Mouse (Mus musculus): Measurements from ENCODE around the gene Elac2. TPM values are rescaled to one million over a fixed set of nuclear protein-coding genes. Genes with fewer than 3 reads are reported as not detected.
A peak's percentile ranks its signal among the peaks of the same experiment; 100 is the strongest.

Elac2 gene
- polyA plus RNA-seq, 1 experiment from 2014 or later, result 35.5 TPM

- Histone ChIP-seq H3K27me3 (peaks cover 10% of the 10 kb centered on the region), H3K27ac (replicated peaks) (no peak overlapping the region), H3K4me3 (no peak overlapping the region), H3K36me3 (no peaks in the 10 kb centered on the region), H3K4me1 (peaks cover 4% of the 10 kb centered on the region; the same call in 1 of the 2 replicates), H3K9me3 (no peaks in the 10 kb centered on the region), H3K4me2 (replicated peaks) (no peak overlapping the region), H3K9ac (replicated peaks) (no peak overlapping the region)
- 78% methylated on average over 2 of the region's 2 CpGs for WGBS
- ATAC-seq (ENCODE audit: low FRiP score, low read depth), result no peak
These were observed 6.4 kb upstream of the Elac2 start for GRCm38 (mm10) chr11:64972418-64972817.

GRCm38 (mm10) chr11:64979489-64979845, 629 bp downstream of the Elac2 start:
- H3K4me2 ChIP-seq (replicated peaks), result peak overlapping the region; percentile 92
- H3K9me3 ChIP-seq, result no peaks in the 10 kb centered on the region
- peak overlapping the region; percentile 81 for H3K9ac ChIP-seq (replicated peaks)
- no peak for ATAC-seq (ENCODE audit: low FRiP score, low read depth)
- WGBS, result 11% methylated on average over 9 of the region's 9 CpGs
- peaks cover 15% of the 10 kb centered on the region for H3K4me1 ChIP-seq
- peaks cover 37% of the 10 kb centered on the region for H3K36me3 ChIP-seq
- H3K27ac ChIP-seq (replicated peaks), result no peak overlapping the region
- H3K4me3 ChIP-seq, result peak overlapping the region; percentile 94
- H3K27me3 ChIP-seq, result no peaks in the 10 kb centered on the region

GRCm38 (mm10) chr11:64988556-64988955, 9.7 kb downstream of the Elac2 start:
- Histone ChIP-seq H3K4me1 (no peaks in the 10 kb centered on the region), H3K36me3 (peaks cover 91% of the 10 kb centered on the region), H3K4me3 (no peak overlapping the region), H3K27me3 (no peaks in the 10 kb centered on the region), H3K4me2 (replicated peaks) (no peak overlapping the region), H3K27ac (replicated peaks) (no peak overlapping the region), H3K9me3 (no peaks in the 10 kb centered on the region), H3K9ac (replicated peaks) (no peak overlapping the region)
- WGBS, result 89% methylated on average over 2 of the region's 2 CpGs
- no peak for ATAC-seq (ENCODE audit: low FRiP score, low read depth)

- Histone ChIP-seq H3K36me3 (peaks cover 92% of the 10 kb centered on the region), H3K4me1 (no peaks in the 10 kb centered on the region), H3K27me3 (no peaks in the 10 kb centered on the region), H3K9ac (replicated peaks) (no peak overlapping the region), H3K4me2 (replicated peaks) (no peak overlapping the region), H3K27ac (replicated peaks) (no peak overlapping the region), H3K9me3 (no peaks in the 10 kb centered on the region), H3K4me3 (no peak overlapping the region)
- no peak for ATAC-seq (ENCODE audit: low FRiP score, low read depth)
- WGBS, result 96% methylated on average over 3 of the region's 3 CpGs
These were observed 19.6 kb downstream of the Elac2 start for GRCm38 (mm10) chr11:64998439-64998838.

GRCm38 (mm10) chr11:64999685-65000084, 20.8 kb downstream of the Elac2 start:
- no peaks in the 10 kb centered on the region for H3K27me3 ChIP-seq
- no peak overlapping the region for H3K4me2 ChIP-seq (replicated peaks)
- no peak for ATAC-seq (ENCODE audit: low FRiP score, low read depth)
- 88% methylated on average over 5 of the region's 5 CpGs for WGBS
- H3K36me3 ChIP-seq, result peaks cover 87% of the 10 kb centered on the region
- no peak overlapping the region for H3K9ac ChIP-seq (replicated peaks)
- no peaks in the 10 kb centered on the region for H3K4me1 ChIP-seq
- no peaks in the 10 kb centered on the region for H3K9me3 ChIP-seq
- no peak overlapping the region for H3K4me3 ChIP-seq
- H3K27ac ChIP-seq (replicated peaks), result no peak overlapping the region

GRCm38 (mm10) chr11:65001729-65002128, 22.9 kb downstream of the Elac2 start:
- H3K27me3 ChIP-seq, result no peaks in the 10 kb centered on the region
- no peaks in the 10 kb centered on the region for H3K4me1 ChIP-seq
- no peak for ATAC-seq (ENCODE audit: low FRiP score, low read depth)
- no peak overlapping the region for H3K4me3 ChIP-seq
- H3K27ac ChIP-seq (replicated peaks), result no peak overlapping the region
- peaks cover 77% of the 10 kb centered on the region for H3K36me3 ChIP-seq
- no peaks in the 10 kb centered on the region for H3K9me3 ChIP-seq
- no peak overlapping the region for H3K4me2 ChIP-seq (replicated peaks)
- H3K9ac ChIP-seq (replicated peaks), result no peak overlapping the region
- WGBS, result 93% methylated on average over 14 of the region's 14 CpGs

GRCm38 (mm10) chr11:65003611-65004010, 24.8 kb downstream of the Elac2 start:
- Histone ChIP-seq H3K4me1 (no peaks in the 10 kb centered on the region), H3K27me3 (no peaks in the 10 kb centered on the region), H3K4me2 (replicated peaks) (no peak overlapping the region), H3K9ac (replicated peaks) (no peak overlapping the region), H3K9me3 (no peaks in the 10 kb centered on the region), H3K36me3 (peaks cover 58% of the 10 kb centered on the region), H3K27ac (replicated peaks) (no peak overlapping the region), H3K4me3 (no peak overlapping the region)
- WGBS, result 91% methylated on average over 5 of the region's 5 CpGs
- no peak for ATAC-seq (ENCODE audit: low FRiP score, low read depth)

- 93% methylated on average over 3 of the region's 3 CpGs for WGBS
- no peak for ATAC-seq (ENCODE audit: low FRiP score, low read depth)
- no peak overlapping the region for H3K9ac ChIP-seq (replicated peaks)
- no peaks in the 10 kb centered on the region for H3K4me1 ChIP-seq
- H3K36me3 ChIP-seq, result peaks cover 46% of the 10 kb centered on the region
- no peak overlapping the region for H3K4me2 ChIP-seq (replicated peaks)
- no peaks in the 10 kb centered on the region for H3K27me3 ChIP-seq
- no peak overlapping the region for H3K27ac ChIP-seq (replicated peaks)
- no peaks in the 10 kb centered on the region for H3K9me3 ChIP-seq
- H3K4me3 ChIP-seq, result no peak overlapping the region
These were observed 26.0 kb downstream of the Elac2 start for GRCm38 (mm10) chr11:65004836-65005235.

- H3K4me2 ChIP-seq (replicated peaks), result no peak overlapping the region
- H3K9ac ChIP-seq (replicated peaks), result no peak overlapping the region
- no peaks in the 10 kb centered on the region for H3K27me3 ChIP-seq
- no peak overlapping the region for H3K4me3 ChIP-seq
- peaks cover 35% of the 10 kb centered on the region for H3K36me3 ChIP-seq
- no peak for ATAC-seq (ENCODE audit: low FRiP score, low read depth)
- no peaks in the 10 kb centered on the region for H3K9me3 ChIP-seq
- WGBS, result 89% methylated on average over 4 of the region's 4 CpGs
- H3K4me1 ChIP-seq, result no peaks in the 10 kb centered on the region
- no peak overlapping the region for H3K27ac ChIP-seq (replicated peaks)
These were observed 27.2 kb downstream of the Elac2 start for GRCm38 (mm10) chr11:65006047-65006446.

GRCm38 (mm10) chr11:65013906-65014305, 35.1 kb downstream of the Elac2 start:
- Histone ChIP-seq H3K27ac (replicated peaks) (no peak overlapping the region), H3K27me3 (no peaks in the 10 kb centered on the region), H3K4me2 (replicated peaks) (no peak overlapping the region), H3K9me3 (no peaks in the 10 kb centered on the region), H3K4me1 (no peaks in the 10 kb centered on the region), H3K36me3 (no peaks in the 10 kb centered on the region), H3K4me3 (no peak overlapping the region), H3K9ac (replicated peaks) (no peak overlapping the region)
- WGBS, result 73% methylated on average over 6 of the region's 6 CpGs
- ATAC-seq (ENCODE audit: low FRiP score, low read depth), result no peak

- Histone ChIP-seq H3K4me2 (replicated peaks) (no peak overlapping the region), H3K9me3 (no peaks in the 10 kb centered on the region), H3K27me3 (no peaks in the 10 kb centered on the region), H3K36me3 (no peaks in the 10 kb centered on the region), H3K9ac (replicated peaks) (no peak overlapping the region), H3K27ac (replicated peaks) (no peak overlapping the region), H3K4me3 (no peak overlapping the region), H3K4me1 (no peaks in the 10 kb centered on the region)
- WGBS, result 86% methylated on average over 1 of the region's 1 CpGs
- no peak for ATAC-seq (ENCODE audit: low FRiP score, low read depth)
These were observed 37.9 kb downstream of the Elac2 start for GRCm38 (mm10) chr11:65016754-65017153.

GRCm38 (mm10) chr11:65020744-65021143, 41.9 kb downstream of the Elac2 start:
- H3K27ac ChIP-seq (replicated peaks), result no peak overlapping the region
- no peak overlapping the region for H3K4me2 ChIP-seq (replicated peaks)
- H3K4me3 ChIP-seq, result no peak overlapping the region
- 86% methylated on average over 4 of the region's 4 CpGs for WGBS
- ATAC-seq (ENCODE audit: low FRiP score, low read depth), result no peak
- H3K9me3 ChIP-seq, result no peaks in the 10 kb centered on the region
- no peaks in the 10 kb centered on the region for H3K36me3 ChIP-seq
- H3K4me1 ChIP-seq, result no peaks in the 10 kb centered on the region
- no peak overlapping the region for H3K9ac ChIP-seq (replicated peaks)
- H3K27me3 ChIP-seq, result no peaks in the 10 kb centered on the region

GRCm38 (mm10) chr11:65022771-65023170, 43.9 kb downstream of the Elac2 start:
- Histone ChIP-seq H3K27ac (replicated peaks) (no peak overlapping the region), H3K27me3 (no peaks in the 10 kb centered on the region), H3K4me3 (no peak overlapping the region), H3K9ac (replicated peaks) (no peak overlapping the region), H3K4me2 (replicated peaks) (no peak overlapping the region), H3K9me3 (no peaks in the 10 kb centered on the region), H3K4me1 (no peaks in the 10 kb centered on the region), H3K36me3 (no peaks in the 10 kb centered on the region)
- no peak for ATAC-seq (ENCODE audit: low FRiP score, low read depth)
- 95% methylated on average over 11 of the region's 11 CpGs for WGBS
